Mouse (Mus musculus) CH12.LX (cell line): ENCODE results near the gene Pfkfb3. TPM values are rescaled to one million over a fixed set of nuclear protein-coding genes. Genes with fewer than 3 reads are reported as not detected.

Experiments
- DNase-seq: peaks from one replicate; pipeline ENCODE4 v3.0.0-alpha.2; 2013; ENCODE audit errors: extremely low read depth
- H3K27ac ChIP-seq: 2 replicates; pipeline ENCODE4 v1.5.1; 2012; ENCODE audit warnings: low read depth, mild to moderate bottlenecking, control low read depth, moderate library complexity; ENCODE audit not compliant: insufficient read depth
- H3K27me3 ChIP-seq: replicated peaks from 2 replicates; pipeline ENCODE3; 2012; ENCODE audit warnings: inconsistent platforms
- H3K36me3 ChIP-seq, 2 experiments: replicated peaks in 1 of 2; 2 replicates each; pipeline versions ENCODE3 to v1.6.1; 2012; ENCODE audit warnings: inconsistent platforms in 1 of 2, low read length in 1 of 2, mild to moderate bottlenecking in 1 of 2, mixed read lengths in 1 of 2, moderate library complexity in 1 of 2; ENCODE audit not compliant: control insufficient read depth in 1 of 2, insufficient read depth in 1 of 2
- H3K4me1 ChIP-seq, 2 experiments: 2 replicates each; pipeline ENCODE4 v1.6.1; 2012; ENCODE audit warnings: inconsistent platforms in 1 of 2, moderate library complexity in 1 of 2; ENCODE audit not compliant: insufficient read depth in 2 of 2, control insufficient read depth in 1 of 2
- H3K4me2 ChIP-seq: 2 replicates; pipeline ENCODE4 v1.6.1; 2012; ENCODE audit warnings: low read depth, mild to moderate bottlenecking, control low read depth; ENCODE audit not compliant: poor library complexity, insufficient read depth, severe bottlenecking
- H3K4me3 ChIP-seq, 3 experiments: fragments of 150-350 bp in 1 of 3; sonication (generic) in 1 of 3; replicated peaks in 1 of 3; 2 replicates each; pipeline versions ENCODE3 to v1.5.1; 2011 to 2012; ENCODE audit warnings: low read depth in 2 of 3, low read length in 2 of 3, mild to moderate bottlenecking in 2 of 3, moderate library complexity in 2 of 3, control low read depth in 1 of 3, improper control_type of control experiment in 1 of 3, inconsistent platforms in 1 of 3, mixed read lengths in 1 of 3; ENCODE audit not compliant: poor library complexity in 1 of 3
- H3K79me2 ChIP-seq: replicated peaks from 2 replicates; pipeline ENCODE4 v1.6.1; 2012; ENCODE audit warnings: mild to moderate bottlenecking, moderate library complexity; ENCODE audit not compliant: control insufficient read depth, poor library complexity, insufficient read depth, severe bottlenecking; ENCODE audit errors: extremely low read depth
- H3K9ac ChIP-seq: 2 replicates; pipeline ENCODE4 v1.6.1; 2012; ENCODE audit warnings: low read depth, mild to moderate bottlenecking, control low read depth, moderate library complexity; ENCODE audit not compliant: insufficient read depth
- H3K9me3 ChIP-seq: replicated peaks from 2 replicates; pipeline ENCODE3; 2012; ENCODE audit warnings: low read length, inconsistent platforms, mixed read lengths
- CHD2 ChIP-seq: IDR thresholded peaks from 2 replicates; pipeline ENCODE4 v1.6.1; 2011; ENCODE audit warnings: low read length, improper control_type of control experiment
- CTCF ChIP-seq, 2 experiments: IDR thresholded peaks in 1 of 2; conservative IDR thresholded peaks in 1 of 2; 2 replicates each; pipeline ENCODE4 v1.5.1; 2011 to 2012; ENCODE audit warnings: low read depth in 2 of 2, low read length in 2 of 2, improper control_type of control experiment in 1 of 2, inconsistent platforms in 1 of 2, mild to moderate bottlenecking in 1 of 2, moderate library complexity in 1 of 2
- ELF1 ChIP-seq: IDR thresholded peaks from 2 replicates; pipeline ENCODE4 v1.6.1; 2014; ENCODE audit warnings: low read depth, mild to moderate bottlenecking, inconsistent platforms, low read length, improper control_type of control experiment
- EP300 ChIP-seq: IDR thresholded peaks from 2 replicates; pipeline ENCODE4 v1.6.1; 2011; ENCODE audit warnings: low read length, improper control_type of control experiment
- HCFC1 ChIP-seq: IDR thresholded peaks from 2 replicates; pipeline ENCODE4 v1.6.1; 2012; ENCODE audit warnings: low read depth, mild to moderate bottlenecking, inconsistent platforms, low read length, improper control_type of control experiment
- JUN ChIP-seq: IDR thresholded peaks from 2 replicates; pipeline ENCODE4 v1.6.1; 2011; ENCODE audit warnings: low read depth, mild to moderate bottlenecking, low read length, improper control_type of control experiment, moderate library complexity; ENCODE audit not compliant: insufficient read depth
- MAX ChIP-seq: IDR thresholded peaks from 2 replicates; pipeline ENCODE4 v1.6.1; 2011; ENCODE audit warnings: low read length, improper control_type of control experiment
- MAZ ChIP-seq: IDR thresholded peaks from 2 replicates; pipeline ENCODE4 v1.6.1; 2012; ENCODE audit warnings: low read depth, mild to moderate bottlenecking, inconsistent platforms, low read length, improper control_type of control experiment, moderate library complexity
- MEF2A ChIP-seq: IDR thresholded peaks from 2 replicates; pipeline ENCODE4 v1.6.1; 2014; ENCODE audit warnings: low read depth, mild to moderate bottlenecking, inconsistent platforms, low read length, improper control_type of control experiment, borderline replicate concordance
- NELFE ChIP-seq: IDR thresholded peaks from 2 replicates; pipeline ENCODE4 v1.6.1; 2011; ENCODE audit warnings: low read depth, low read length, improper control_type of control experiment
- NRF1 ChIP-seq: IDR thresholded peaks from 2 replicates; pipeline ENCODE4 v1.6.1; 2014; ENCODE audit warnings: low read depth, mild to moderate bottlenecking, inconsistent platforms, low read length, improper control_type of control experiment, moderate library complexity
- PAX5 ChIP-seq: IDR thresholded peaks from 2 replicates; pipeline ENCODE4 v1.6.1; 2012; ENCODE audit warnings: low read length, inconsistent platforms, mixed read lengths
- POLR2A ChIP-seq: IDR thresholded peaks from 2 replicates; pipeline ENCODE4 v1.6.1; 2011; ENCODE audit warnings: low read depth, mild to moderate bottlenecking, improper control_type of control experiment, low read length
- RAD21 ChIP-seq: IDR thresholded peaks from 2 replicates; pipeline ENCODE4 v1.6.1; 2011; ENCODE audit warnings: low read depth, mild to moderate bottlenecking, low read length, improper control_type of control experiment, moderate library complexity
- SIN3A ChIP-seq: IDR thresholded peaks from 2 replicates; pipeline ENCODE4 v1.6.1; 2012; ENCODE audit warnings: low read length, improper control_type of control experiment, inconsistent platforms
- SMC3 ChIP-seq: IDR thresholded peaks from 2 replicates; pipeline ENCODE4 v1.6.1; 2011; ENCODE audit warnings: low read depth, low read length, improper control_type of control experiment
- TBP ChIP-seq: conservative IDR thresholded peaks from 2 replicates; pipeline ENCODE4 v1.6.1; 2011; ENCODE audit warnings: low read depth, low read length, improper control_type of control experiment
- USF1 ChIP-seq: IDR thresholded peaks from 2 replicates; pipeline ENCODE4 v1.6.1; 2014; ENCODE audit warnings: low read depth, mild to moderate bottlenecking, inconsistent platforms, low read length, improper control_type of control experiment
- USF2 ChIP-seq: conservative IDR thresholded peaks from 2 replicates; pipeline ENCODE4 v1.6.1; 2011; ENCODE audit warnings: low read depth, low read length, improper control_type of control experiment
- ZMIZ1 ChIP-seq: IDR thresholded peaks from 2 replicates; pipeline ENCODE4 v1.6.1; 2012; ENCODE audit warnings: low read depth, mild to moderate bottlenecking, inconsistent platforms, low read length, improper control_type of control experiment
- ZNF384 ChIP-seq: IDR thresholded peaks from 2 replicates; pipeline ENCODE4 v1.6.1; 2012; ENCODE audit warnings: low read depth, low read length, improper control_type of control experiment, inconsistent platforms
- dilution Hi-C: fragments of 300-500 bp; cut with MboI; formaldehyde crosslinking; loops from 2 replicates; pipeline ENCODE4 v1.14.3; 2020; ENCODE audit warnings: low sequenced_read_pairs; ENCODE audit not compliant: extremely low pct_unique_long_range_greater_than_20kb, extremely low pct_ligation_motif_present
- in situ Hi-C: fragments of 300-500 bp; cut with MboI; formaldehyde crosslinking; loops from 3 replicates; pipeline ENCODE4 v1.14.3; 2019; ENCODE audit warnings: low sequenced_read_pairs, low pct_ligation_motif_present, low pct_unique_long_range_greater_than_20kb, mixed read lengths
- polyA plus RNA-seq: library from polyadenylated mRNA; unstranded; fragments of >175 nt; gene quantifications from 2 replicates; pipeline ENCODE4 v1.2.1, GENCODE M21; 2012; ENCODE audit warnings: low read depth; ENCODE audit not compliant: insufficient read length
- total RNA-seq, 2 experiments: library from RNA; depleted of rRNA; stranded (reverse); fragments of 300-350 nt in 1 of 2; fragments of >200 nt in 1 of 2; gene quantifications; 2 replicates each; pipeline ENCODE4 v1.2.3; 2012 to 2014

Pfkfb3 gene
- total and polyA plus RNA-seq, 3 experiments = 6.5 to 17.2 (median 6.7) TPM

GRCm38 (mm10) chr2:11596690-11597089, 42.8 kb upstream of the Pfkfb3 start:
- Histone ChIP-seq H3K27me3 (no peaks in the 10 kb centered on the region), H3K4me3 (no peak overlapping the region), H3K4me2 (no peak overlapping the region), H3K27ac (no peak overlapping the region), H3K9ac (no peak overlapping the region), H3K4me1 (peaks cover 0 to 35% of the 10 kb centered on the region in 2 experiments; a peak in 2 of 4 replicates), H3K36me3 (peaks cover 68 to 83% of the 10 kb centered on the region in 2 experiments), H3K79me2 (peaks cover 44% of the 10 kb centered on the region), H3K9me3 (no peaks in the 10 kb centered on the region)
- in situ Hi-C loops = no loop called here
- no peak for TF ChIP-seq CHD2
- TF ChIP-seq NELFE = no peak
- no peak for TF ChIP-seq JUN
- TF ChIP-seq PAX5 = no peak
- TF ChIP-seq USF1 = no peak
- TF ChIP-seq USF2 = no peak
- DNase-seq = no peak
- dilution Hi-C loops = no loop called here

- Histone ChIP-seq H3K4me2 (no peak overlapping the region), H3K4me3 (no peak overlapping the region), H3K27ac (no peak overlapping the region), H3K27me3 (no peaks in the 10 kb centered on the region), H3K79me2 (no peaks in the 10 kb centered on the region; the same call in 1 of the 2 replicates), H3K9ac (no peak overlapping the region), H3K36me3 (peaks cover 84 to 97% of the 10 kb centered on the region in 2 experiments), H3K4me1 (no peaks in the 10 kb centered on the region), H3K9me3 (no peaks in the 10 kb centered on the region)
- in situ Hi-C loops (no loop called here), dilution Hi-C loops (no loop called here)
- TF ChIP-seq SIN3A (no peak), HCFC1 (no peak), CTCF (conservative IDR thresholded peaks at IDR 0.05 in 1 of 2, IDR thresholded peaks at IDR 0.05 in 1 of 2; ENCODE audit: low read depth in 2 of 2, low read length in 2 of 2) (no peak), SMC3 (no peak), USF1 (no peak), NELFE (no peak)
- no peak for DNase-seq
Measured at GRCm38 (mm10) chr2:11587996-11588395, 34.1 kb upstream of the Pfkfb3 start.

GRCm38 (mm10) chr2:11579399-11579798, 25.5 kb upstream of the Pfkfb3 start:
- H3K79me2 ChIP-seq = no peaks in the 10 kb centered on the region
- H3K4me3 ChIP-seq = no peak overlapping the region
- dilution Hi-C loops = no loop called here
- no peak for TF ChIP-seq ELF1
- no peak for TF ChIP-seq EP300
- no peak for TF ChIP-seq SMC3
- TF ChIP-seq ZNF384 = no peak
- no peak for TF ChIP-seq MEF2A
- TF ChIP-seq CTCF (conservative IDR thresholded peaks at IDR 0.05 in 1 of 2, IDR thresholded peaks at IDR 0.05 in 1 of 2; ENCODE audit: low read depth in 2 of 2, low read length in 2 of 2) = no peak
- TF ChIP-seq MAX = no peak
- TF ChIP-seq MAZ = no peak
- no peak for TF ChIP-seq RAD21
- no peak for TF ChIP-seq NRF1
- TF ChIP-seq TBP = no peak
- TF ChIP-seq CHD2 = no peak
- no peak for TF ChIP-seq POLR2A
- no peak for TF ChIP-seq ZMIZ1
- TF ChIP-seq, all 38 proteins: peak for 0
- H3K9me3 ChIP-seq = peaks cover 13% of the 10 kb centered on the region
- H3K27me3 ChIP-seq = no peaks in the 10 kb centered on the region
- DNase-seq = no peak
- no peak overlapping the region for H3K27ac ChIP-seq
- H3K4me1 ChIP-seq = no peaks in the 10 kb centered on the region
- in situ Hi-C loops = no loop called here
- H3K9ac ChIP-seq = no peak overlapping the region
- no peak overlapping the region for H3K4me2 ChIP-seq
- peaks cover 15 to 21% of the 10 kb centered on the region in 2 experiments for H3K36me3 ChIP-seq
